Mouse (Mus musculus) erythroblast, embryonic 14.5 days (primary cell): Measurements from ENCODE around the gene Rab34.

ENCODE experiments used
- GATA1 ChIP-seq: IDR thresholded peaks from 2 replicates; pipeline ENCODE4 v1.6.1; 2012; ENCODE audit warnings: low read length, inconsistent platforms, mixed read lengths
- TAL1 ChIP-seq: IDR thresholded peaks from 3 replicates; pipeline ENCODE4 v1.6.1; 2012; ENCODE audit warnings: low read length, inconsistent platforms, mixed read lengths

GRCm38 (mm10) chr11:78204287-78204686, 16.1 kb downstream of the Rab34 start:
- no peak for TF ChIP-seq GATA1
- no peak for TF ChIP-seq TAL1
